Mouse (Mus musculus): ENCODE results near the gene Nek7. TPM values are rescaled to one million over a fixed set of nuclear protein-coding genes. Genes with fewer than 3 reads are reported as not detected.

Nek7 gene
- polyA plus RNA-seq, 1 experiment from 2014 or later = 12.1 TPM

GRCm38 (mm10) chr1:138604736-138605135 lies 15.2 kb downstream of the Nek7 start:
- no peak for ATAC-seq (replicated peaks)
- Histone ChIP-seq H3K9me3 (no peaks in the 10 kb centered on the region), H3K9ac (replicated peaks) (no peak overlapping the region), H3K36me3 (no peaks in the 10 kb centered on the region), H3K4me2 (replicated peaks) (no peak overlapping the region), H3K27ac (replicated peaks) (no peak overlapping the region), H3K27me3 (no peaks in the 10 kb centered on the region), H3K4me3 (no peak overlapping the region), H3K4me1 (no peaks in the 10 kb centered on the region)
- 58% methylated on average over 2 of the region's 2 CpGs for WGBS

GRCm38 (mm10) chr1:138603974-138604373 lies 16.0 kb downstream of the Nek7 start:
- H3K27ac ChIP-seq (replicated peaks) = no peak overlapping the region

GRCm38 (mm10) chr1:138598087-138598486 lies 21.9 kb downstream of the Nek7 start:
- WGBS = 91% methylated on average over 11 of the region's 11 CpGs
- no peak for ATAC-seq (replicated peaks)
- peaks cover 10% of the 10 kb centered on the region for H3K4me1 ChIP-seq

More at GRCm38 (mm10) chr1:138603974-138604373, 16.0 kb downstream of the Nek7 start:
- H3K36me3 ChIP-seq = no peaks in the 10 kb centered on the region
- H3K27me3 ChIP-seq = no peaks in the 10 kb centered on the region
- no peak overlapping the region for H3K4me2 ChIP-seq (replicated peaks)
- H3K4me1 ChIP-seq = no peaks in the 10 kb centered on the region
- ATAC-seq (replicated peaks) = no peak
- no peak overlapping the region for H3K4me3 ChIP-seq
- WGBS = 100% methylated on average over 4 of the region's 4 CpGs
- H3K9me3 ChIP-seq = no peaks in the 10 kb centered on the region
- no peak overlapping the region for H3K9ac ChIP-seq (replicated peaks)

GRCm38 (mm10) chr1:138596127-138596706 lies 23.7 kb downstream of the Nek7 start:
- no peaks in the 10 kb centered on the region for H3K9me3 ChIP-seq
- H3K4me3 ChIP-seq = no peak overlapping the region
- WGBS = 55% methylated on average over 4 of the region's 4 CpGs
- no peak overlapping the region for H3K9ac ChIP-seq (replicated peaks)
- ATAC-seq (replicated peaks) = 0 out of 2 replicates have a peak, but pooled peaks have one; percentile 38
- no peak overlapping the region for H3K27ac ChIP-seq (replicated peaks)
- peaks cover 10% of the 10 kb centered on the region for H3K4me1 ChIP-seq
- H3K27me3 ChIP-seq = no peaks in the 10 kb centered on the region
- H3K4me2 ChIP-seq (replicated peaks) = no peak overlapping the region
- H3K36me3 ChIP-seq = no peaks in the 10 kb centered on the region

More at GRCm38 (mm10) chr1:138598087-138598486, 21.9 kb downstream of the Nek7 start:
- Histone ChIP-seq H3K27me3 (no peaks in the 10 kb centered on the region), H3K27ac (replicated peaks) (no peak overlapping the region), H3K4me2 (replicated peaks) (no peak overlapping the region), H3K9ac (replicated peaks) (no peak overlapping the region), H3K4me3 (no peak overlapping the region), H3K36me3 (no peaks in the 10 kb centered on the region), H3K9me3 (no peaks in the 10 kb centered on the region)

GRCm38 (mm10) chr1:138594910-138595309 lies 25.0 kb downstream of the Nek7 start:
- no peaks in the 10 kb centered on the region for H3K36me3 ChIP-seq
- H3K27me3 ChIP-seq = no peaks in the 10 kb centered on the region
- no peak overlapping the region for H3K27ac ChIP-seq (replicated peaks)
- ATAC-seq (replicated peaks) = no peak
- H3K4me1 ChIP-seq = peaks cover 10% of the 10 kb centered on the region
- H3K9ac ChIP-seq (replicated peaks) = no peak overlapping the region
- no peaks in the 10 kb centered on the region for H3K9me3 ChIP-seq
- no peak overlapping the region for H3K4me3 ChIP-seq
- no peak overlapping the region for H3K4me2 ChIP-seq (replicated peaks)
- 19% methylated on average over 5 of the region's 5 CpGs for WGBS

GRCm38 (mm10) chr1:138593922-138594321 lies 26.0 kb downstream of the Nek7 start:
- no peak overlapping the region for H3K4me2 ChIP-seq (replicated peaks)
- peaks cover 10% of the 10 kb centered on the region for H3K4me1 ChIP-seq
- no peak overlapping the region for H3K4me3 ChIP-seq
- H3K9ac ChIP-seq (replicated peaks) = no peak overlapping the region
- 92% methylated on average over 5 of the region's 5 CpGs for WGBS
- ATAC-seq (replicated peaks) = no peak
- H3K27me3 ChIP-seq = no peaks in the 10 kb centered on the region
- H3K9me3 ChIP-seq = no peaks in the 10 kb centered on the region
- H3K27ac ChIP-seq (replicated peaks) = no peak overlapping the region
- H3K36me3 ChIP-seq = no peaks in the 10 kb centered on the region

- peaks cover 10% of the 10 kb centered on the region for H3K4me1 ChIP-seq
- no peaks in the 10 kb centered on the region for H3K9me3 ChIP-seq
- H3K9ac ChIP-seq (replicated peaks) = no peak overlapping the region
- H3K4me3 ChIP-seq = no peak overlapping the region
- no peak overlapping the region for H3K4me2 ChIP-seq (replicated peaks)
- WGBS = 92% methylated on average over 4 of the region's 4 CpGs
- H3K36me3 ChIP-seq = no peaks in the 10 kb centered on the region
- H3K27me3 ChIP-seq = no peaks in the 10 kb centered on the region
- no peak overlapping the region for H3K27ac ChIP-seq (replicated peaks)
- no peak for ATAC-seq (replicated peaks)
These were observed 27.5 kb downstream of the Nek7 start for GRCm38 (mm10) chr1:138592466-138592865.

GRCm38 (mm10) chr1:138590451-138591022 lies 29.4 kb downstream of the Nek7 start:
- H3K9me3 ChIP-seq = no peaks in the 10 kb centered on the region
- no peaks in the 10 kb centered on the region for H3K27me3 ChIP-seq
- no peak for ATAC-seq (replicated peaks)
- H3K4me1 ChIP-seq = peaks cover 8% of the 10 kb centered on the region; the same call in 1 of the 2 replicates
- H3K4me3 ChIP-seq = no peak overlapping the region
- 96% methylated on average over 8 of the region's 8 CpGs for WGBS
- no peak overlapping the region for H3K27ac ChIP-seq (replicated peaks)
- no peak overlapping the region for H3K9ac ChIP-seq (replicated peaks)
- H3K36me3 ChIP-seq = no peaks in the 10 kb centered on the region
- no peak overlapping the region for H3K4me2 ChIP-seq (replicated peaks)

- Histone ChIP-seq H3K36me3 (no peaks in the 10 kb centered on the region), H3K27me3 (no peaks in the 10 kb centered on the region), H3K4me1 (no peaks in the 10 kb centered on the region), H3K9ac (replicated peaks) (no peak overlapping the region), H3K27ac (replicated peaks) (no peak overlapping the region), H3K9me3 (no peaks in the 10 kb centered on the region), H3K4me3 (no peak overlapping the region), H3K4me2 (replicated peaks) (no peak overlapping the region)
- ATAC-seq (replicated peaks) = no peak
- 64% methylated on average over 3 of the region's 3 CpGs for WGBS
These were observed 30.8 kb downstream of the Nek7 start for GRCm38 (mm10) chr1:138589126-138589525.

- H3K4me1 ChIP-seq = no peaks in the 10 kb centered on the region
- no peak overlapping the region for H3K27ac ChIP-seq (replicated peaks)
- no peaks in the 10 kb centered on the region for H3K9me3 ChIP-seq
- no peak overlapping the region for H3K4me2 ChIP-seq (replicated peaks)
- no peak overlapping the region for H3K9ac ChIP-seq (replicated peaks)
- no peak overlapping the region for H3K4me3 ChIP-seq
- H3K27me3 ChIP-seq = no peaks in the 10 kb centered on the region
- no peak for ATAC-seq (replicated peaks)
- WGBS = 26% methylated on average over 3 of the region's 3 CpGs
- H3K36me3 ChIP-seq = no peaks in the 10 kb centered on the region
These were observed 32.1 kb downstream of the Nek7 start for GRCm38 (mm10) chr1:138587812-138588211.

GRCm38 (mm10) chr1:138586891-138587290 lies 33.0 kb downstream of the Nek7 start:
- no peaks in the 10 kb centered on the region for H3K4me1 ChIP-seq
- no peak overlapping the region for H3K4me3 ChIP-seq
- H3K4me2 ChIP-seq (replicated peaks) = no peak overlapping the region
- H3K36me3 ChIP-seq = no peaks in the 10 kb centered on the region
- no peak overlapping the region for H3K27ac ChIP-seq (replicated peaks)
- ATAC-seq (replicated peaks) = no peak
- WGBS = 98% methylated on average over 2 of the region's 2 CpGs
- H3K27me3 ChIP-seq = no peaks in the 10 kb centered on the region
- H3K9ac ChIP-seq (replicated peaks) = no peak overlapping the region
- no peaks in the 10 kb centered on the region for H3K9me3 ChIP-seq

GRCm38 (mm10) chr1:138584423-138585013 lies 35.4 kb downstream of the Nek7 start:
- over 99% methylated on average over 2 of the region's 2 CpGs for WGBS
- H3K4me1 ChIP-seq = no peaks in the 10 kb centered on the region
- H3K27me3 ChIP-seq = no peaks in the 10 kb centered on the region
- ATAC-seq (replicated peaks) = no peak
- no peak overlapping the region for H3K4me3 ChIP-seq
- H3K9me3 ChIP-seq = no peaks in the 10 kb centered on the region
- no peak overlapping the region for H3K9ac ChIP-seq (replicated peaks)
- H3K4me2 ChIP-seq (replicated peaks) = no peak overlapping the region
- no peaks in the 10 kb centered on the region for H3K36me3 ChIP-seq
- no peak overlapping the region for H3K27ac ChIP-seq (replicated peaks)

Data from forebrain, embryonic 15.5 days (tissue).